Mouse (Mus musculus) forebrain, postnatal 0 days (tissue): ENCODE data around the gene Gpr160. TPM values are rescaled to one million over a fixed set of nuclear protein-coding genes. Genes with fewer than 3 reads are reported as not detected.

Experiments used
- ATAC-seq: fragments of 200-750 bp; cut with Nextera tagmentation; 2 replicates; pipeline ENCODE4 v1.8.0; 2017; ENCODE audit warnings: mild to moderate bottlenecking, moderate library complexity
- DNase-seq: peaks from one replicate; pipeline ENCODE4 v3.0.0-alpha.2; 2015
- H3K27ac ChIP-seq: fragments of 300-500 bp; sonication (generic); 2 replicates; pipeline ENCODE4 v1.5.1; 2014; ENCODE audit warnings: low read depth, mild to moderate bottlenecking, antibody characterized with exemption, low read length, moderate library complexity, mixed read lengths
- H3K27me3 ChIP-seq: fragments of 300-500 bp; sonication (generic); 2 replicates; pipeline ENCODE4 v1.6.1; 2014; ENCODE audit warnings: mild to moderate bottlenecking, low read length, mixed read lengths; ENCODE audit not compliant: insufficient read depth
- H3K36me3 ChIP-seq: fragments of 300-500 bp; sonication (generic); 2 replicates; pipeline ENCODE4 v1.6.1; 2014; ENCODE audit warnings: mild to moderate bottlenecking, moderate library complexity; ENCODE audit not compliant: insufficient read depth
- H3K4me1 ChIP-seq: fragments of 300-500 bp; sonication (generic); 2 replicates; pipeline ENCODE4 v1.6.1; 2014; ENCODE audit warnings: antibody characterized with exemption; ENCODE audit not compliant: insufficient read depth
- H3K4me2 ChIP-seq: fragments of 300-500 bp; sonication (generic); 2 replicates; pipeline ENCODE4 v1.6.1; 2014; ENCODE audit warnings: low read depth, mild to moderate bottlenecking, moderate library complexity
- H3K4me3 ChIP-seq: fragments of 300-500 bp; sonication (generic); 2 replicates; pipeline ENCODE4 v1.5.1; 2014; ENCODE audit warnings: low read depth, low read length, mixed read lengths
- H3K9ac ChIP-seq: fragments of 300-500 bp; sonication (generic); 2 replicates; pipeline ENCODE4 v1.6.1; 2014; ENCODE audit warnings: mild to moderate bottlenecking
- H3K9me3 ChIP-seq: fragments of 300-500 bp; sonication (generic); 2 replicates; pipeline ENCODE4 v1.6.1; 2016; ENCODE audit warnings: low read length
- CTCF ChIP-seq: sonication (generic); IDR thresholded peaks from 2 replicates; pipeline ENCODE4 v1.5.1; 2016; ENCODE audit warnings: antibody characterized with exemption, control low read depth, low read depth
- WGBS: fragments of 180-500 bp; shearing (Covaris S2); extraction: QIAGEN DNeasy Blood & Tissue Kit; methylation state at CpG from one replicate; pipeline ENCODE4 v1.1.7; 2014; 5-methylcytosine and 5-hydroxymethylcytosine counted together
- polyA plus RNA-seq: library from polyadenylated mRNA; unstranded; fragments of >200 nt; fragmentation: Nextera tagmentation; extraction: Ambion mirVana; gene quantifications from 2 replicates; pipeline ENCODE4 v1.2.1, GENCODE M21; 2015
- total RNA-seq: library from RNA; depleted of rRNA; stranded (reverse); fragments of >200 nt; gene quantifications from 2 replicates; pipeline ENCODE4 v1.2.3, GENCODE M21; 2014; rRNA removed

Gpr160 gene
- total RNA-seq (0.08 and 1.5 TPM in 2 replicates), polyA plus RNA-seq (1.5 and 3.1 TPM in 2 replicates)

DNA sequence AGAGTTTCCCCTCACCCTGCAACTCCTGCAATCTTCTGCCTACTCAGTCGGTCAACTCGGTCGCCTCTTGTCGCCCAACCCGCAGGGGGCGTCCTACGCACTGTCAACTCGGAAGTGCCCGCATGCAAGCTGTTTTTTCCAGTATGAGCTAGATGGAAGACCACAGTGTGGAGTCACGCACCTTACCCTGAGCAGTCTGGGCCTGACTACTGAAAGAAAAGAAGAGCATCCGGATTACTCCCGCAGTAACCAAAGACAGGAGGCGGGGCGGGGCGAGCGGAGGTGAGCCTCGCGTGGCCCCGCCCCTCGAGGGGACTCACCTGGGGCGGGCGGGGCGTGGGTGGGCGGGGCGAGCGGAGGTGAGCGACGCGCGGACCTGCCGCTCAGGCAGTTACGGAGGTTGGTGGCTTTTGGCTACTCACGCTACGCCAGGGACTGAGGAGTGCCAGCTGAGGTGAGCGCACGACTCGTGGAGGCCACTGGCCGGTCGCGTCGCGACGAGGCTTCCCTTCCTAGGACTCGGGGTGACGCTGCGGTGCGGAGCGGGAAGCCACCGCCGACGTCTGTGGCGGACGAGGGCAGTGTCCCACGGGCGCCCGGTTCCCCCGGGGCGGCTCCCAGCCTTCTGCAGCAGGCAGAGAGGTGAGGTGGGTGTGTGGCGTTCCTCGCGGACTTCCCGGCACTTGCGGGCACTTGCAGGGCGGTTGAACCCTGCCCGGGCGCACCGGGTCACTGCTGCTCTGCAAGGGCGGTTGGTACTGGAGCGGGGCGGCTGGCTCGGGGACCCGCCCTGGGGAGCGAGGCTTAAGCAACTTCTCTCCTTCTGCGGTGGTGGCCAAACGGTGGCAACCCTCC lies at the start of gene Gpr160:
TSS of gene Gpr160 (plus strand) at position 347 of the 855 bp plus-strand sequence.
- WGBS, result 2% methylated on average over 75 of the region's 75 CpGs
- peak within 1 kb of the TSS; percentile 47 for H3K4me3 ChIP-seq
- peak; percentile 83 for ATAC-seq

GRCm38 (mm10) chr3:30812881-30813280 lies 42.9 kb upstream of the Gpr160 start:
- Histone ChIP-seq H3K4me1 (no peaks in the 10 kb centered on the region), H3K36me3 (peaks cover 47% of the 10 kb centered on the region), H3K27ac (no peak overlapping the region), H3K9ac (no peak overlapping the region), H3K4me2 (no peak overlapping the region), H3K4me3 (no peak overlapping the region), H3K27me3 (no peaks in the 10 kb centered on the region), H3K9me3 (no peaks in the 10 kb centered on the region)
- TF ChIP-seq CTCF, result no peak
- DNase-seq (no peak), ATAC-seq (no peak)
- WGBS, result 59% methylated on average over 3 of the region's 3 CpGs

More for the DNA sequence above, at the start of gene Gpr160:
- H3K36me3 ChIP-seq, result no peaks in the 10 kb centered on the region
- no peaks in the 10 kb centered on the region for H3K4me1 ChIP-seq
- H3K27ac ChIP-seq, result no peak within 1 kb of the TSS
- peak; percentile 27 for DNase-seq
- TF ChIP-seq CTCF, result peak; percentile 53
- no peaks in the 10 kb centered on the region for H3K27me3 ChIP-seq
- peak within 1 kb of the TSS; percentile 97 for H3K4me2 ChIP-seq
- H3K9ac ChIP-seq, result peak within 1 kb of the TSS; percentile 56
- no peaks in the 10 kb centered on the region for H3K9me3 ChIP-seq

DNA sequence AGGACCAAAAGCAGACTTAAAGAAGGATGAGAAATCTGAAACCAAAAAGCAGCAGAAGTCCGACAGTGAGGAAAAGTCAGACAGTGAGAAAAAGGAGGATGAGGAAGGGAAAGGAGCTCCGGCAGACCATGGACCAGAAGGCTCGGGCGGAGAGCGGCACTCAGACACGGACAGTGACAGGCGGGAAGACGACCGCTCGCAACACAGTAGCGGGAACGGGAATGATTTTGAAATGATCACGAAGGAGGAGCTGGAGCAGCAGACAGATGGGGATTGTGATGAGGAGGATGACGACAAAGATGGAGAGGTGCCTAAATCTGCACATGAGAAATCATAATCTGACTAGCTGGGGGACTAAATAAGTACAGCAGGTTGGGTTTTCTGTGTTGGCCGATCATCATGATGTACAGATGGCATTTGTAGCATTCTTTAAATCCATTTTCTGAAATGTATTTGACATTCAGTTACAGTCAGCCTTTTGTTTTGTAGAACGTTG lies 37.1 kb upstream of the Gpr160 start:
- 93% methylated on average over 16 of the region's 16 CpGs for WGBS
- Histone ChIP-seq H3K4me2 (no peak overlapping the region), H3K36me3 (peaks cover 44% of the 10 kb centered on the region), H3K9ac (no peak overlapping the region), H3K4me3 (no peak overlapping the region), H3K27ac (no peak overlapping the region), H3K4me1 (no peaks in the 10 kb centered on the region), H3K9me3 (no peaks in the 10 kb centered on the region), H3K27me3 (no peaks in the 10 kb centered on the region)
- TF ChIP-seq CTCF, result no peak
- DNase-seq (no peak), ATAC-seq (no peak)

DNA sequence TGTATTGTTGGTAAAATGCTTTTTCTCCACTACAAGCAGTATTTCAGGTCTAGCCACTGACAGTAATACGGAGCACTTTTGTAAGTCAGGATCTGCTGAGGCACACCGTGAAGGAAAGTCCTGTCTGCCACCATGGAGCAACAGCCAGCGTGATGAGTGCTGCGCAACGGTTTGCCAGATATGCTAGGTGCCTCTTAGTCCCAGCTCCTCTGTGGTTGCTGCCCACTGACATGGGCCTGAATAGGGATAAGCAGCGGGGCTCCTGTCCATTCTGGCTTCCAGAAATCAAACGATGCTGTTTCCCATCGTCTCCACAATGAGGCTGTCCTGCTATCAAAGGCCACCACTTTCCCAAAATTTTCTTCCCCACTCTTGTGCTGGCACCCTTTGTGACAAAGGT lies 33.6 kb upstream of the Gpr160 start:
- H3K9ac ChIP-seq, result no peak overlapping the region
- no peak for ATAC-seq
- no peak overlapping the region for H3K4me3 ChIP-seq
- H3K36me3 ChIP-seq, result peaks cover 29% of the 10 kb centered on the region
- TF ChIP-seq CTCF, result no peak
- no peak overlapping the region for H3K4me2 ChIP-seq
- WGBS, result 93% methylated on average over 8 of the region's 8 CpGs
- H3K9me3 ChIP-seq, result no peaks in the 10 kb centered on the region
- no peak overlapping the region for H3K27ac ChIP-seq
- DNase-seq, result no peak
- H3K4me1 ChIP-seq, result no peaks in the 10 kb centered on the region
- no peaks in the 10 kb centered on the region for H3K27me3 ChIP-seq

GRCm38 (mm10) chr3:30826069-30826468 lies 29.7 kb upstream of the Gpr160 start:
- H3K4me1 ChIP-seq, result no peaks in the 10 kb centered on the region
- 94% methylated on average over 5 of the region's 5 CpGs for WGBS
- ATAC-seq (no peak), DNase-seq (no peak)
- peaks cover 10% of the 10 kb centered on the region; the same call in 1 of the 2 replicates for H3K36me3 ChIP-seq
- no peaks in the 10 kb centered on the region for H3K27me3 ChIP-seq
- H3K27ac ChIP-seq, result no peak overlapping the region
- H3K4me3 ChIP-seq, result no peak overlapping the region
- TF ChIP-seq CTCF, result no peak
- H3K9me3 ChIP-seq, result no peaks in the 10 kb centered on the region
- H3K9ac ChIP-seq, result no peak overlapping the region
- no peak overlapping the region for H3K4me2 ChIP-seq

DNA sequence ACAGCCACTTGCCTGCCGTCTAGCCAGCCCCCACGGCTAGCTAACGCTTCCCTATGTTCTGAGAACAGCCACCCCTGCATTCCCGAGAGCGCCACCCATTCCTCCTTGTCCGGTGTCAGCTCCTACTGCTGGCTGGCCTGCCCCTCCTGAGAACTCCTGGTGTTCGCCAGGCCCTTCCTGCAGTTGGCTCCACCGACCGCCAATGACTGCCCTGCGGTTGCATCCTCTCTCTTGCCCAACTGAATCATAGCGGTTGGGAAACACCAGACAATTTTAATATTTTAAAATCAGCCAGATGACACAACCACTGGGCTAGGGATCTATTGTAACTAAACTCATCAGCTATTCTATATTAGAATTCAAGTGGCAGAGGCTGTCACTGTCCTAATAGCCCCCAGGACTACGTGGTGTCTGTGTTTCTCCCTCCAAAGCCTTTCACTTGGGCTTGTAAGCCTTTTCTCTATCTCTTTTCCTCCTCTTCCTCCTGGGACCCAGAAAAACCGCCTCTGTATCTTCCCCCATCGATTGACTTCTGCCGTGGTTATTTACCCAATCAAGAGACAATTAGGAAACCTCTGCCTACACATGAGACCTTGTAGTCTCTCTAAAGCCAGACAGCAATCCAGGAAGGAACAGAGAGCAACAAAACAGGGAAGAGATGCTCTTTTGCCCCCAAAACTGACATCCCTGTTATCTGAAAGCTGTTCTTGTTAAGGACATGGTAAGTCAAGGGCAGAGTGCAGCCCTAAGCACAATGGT lies 23.7 kb upstream of the Gpr160 start:
- H3K27me3 ChIP-seq, result no peaks in the 10 kb centered on the region
- TF ChIP-seq CTCF, result no peak
- 81% methylated on average over 15 of the region's 15 CpGs for WGBS
- no peaks in the 10 kb centered on the region for H3K9me3 ChIP-seq
- H3K4me1 ChIP-seq, result no peaks in the 10 kb centered on the region
- no peak overlapping the region for H3K9ac ChIP-seq
- ATAC-seq (no peak), DNase-seq (no peak)
- H3K4me3 ChIP-seq, result no peak overlapping the region
- no peak overlapping the region for H3K27ac ChIP-seq
- no peaks in the 10 kb centered on the region for H3K36me3 ChIP-seq
- H3K4me2 ChIP-seq, result no peak overlapping the region
